Mouse (Mus musculus) kidney, embryonic 16.5 days (tissue): ENCODE data around the gene Rnaseh2a. TPM values are rescaled to one million over a fixed set of nuclear protein-coding genes. Genes with fewer than 3 reads are reported as not detected.

Experiments used
- ATAC-seq: fragments of 200-750 bp; cut with Nextera tagmentation; 2 replicates; pipeline ENCODE4 v1.8.0; 2017; ENCODE audit warnings: moderate TSS enrichment; ENCODE audit not compliant: low FRiP score, low TSS enrichment
- H3K27ac ChIP-seq: fragments of 300-500 bp; sonication (generic); 2 replicates; pipeline ENCODE4 v1.5.1; 2014; ENCODE audit warnings: low read length
- H3K27me3 ChIP-seq: fragments of 300-500 bp; sonication (generic); 2 replicates; pipeline ENCODE4 v1.6.1; 2014; ENCODE audit warnings: low read length, control low read depth, mixed read lengths; ENCODE audit not compliant: insufficient read depth
- H3K36me3 ChIP-seq: fragments of 300-500 bp; sonication (generic); 2 replicates; pipeline ENCODE4 v1.6.1; 2014; ENCODE audit warnings: low read length, control low read depth, mixed read lengths; ENCODE audit not compliant: insufficient read depth
- H3K4me1 ChIP-seq: fragments of 300-500 bp; sonication (generic); 2 replicates; pipeline ENCODE4 v1.6.1; 2014; ENCODE audit warnings: low read length, control low read depth, mixed read lengths; ENCODE audit not compliant: insufficient read depth
- H3K4me2 ChIP-seq: fragments of 300-500 bp; sonication (generic); replicated peaks from 2 replicates; pipeline ENCODE4 v1.6.1; 2014; ENCODE audit warnings: low read depth, low read length
- H3K4me3 ChIP-seq: fragments of 300-500 bp; sonication (generic); 2 replicates; pipeline ENCODE4 v1.5.1; 2014; ENCODE audit warnings: mild to moderate bottlenecking, low read length
- H3K9ac ChIP-seq: fragments of 300-500 bp; sonication (generic); replicated peaks from 2 replicates; pipeline ENCODE4 v1.6.1; 2014; ENCODE audit warnings: low read length
- H3K9me3 ChIP-seq: fragments of 300-500 bp; sonication (generic); 2 replicates; pipeline ENCODE4 v1.6.1; 2016; ENCODE audit warnings: low read length, control low read depth
- whole genome bisulfite sequencing: fragments of 180-500 bp; shearing (Covaris S2); extraction: QIAGEN DNeasy Blood & Tissue Kit; methylation state at CpG from one replicate; pipeline ENCODE4 v1.1.7; 2014; 5-methylcytosine and 5-hydroxymethylcytosine counted together
- polyA plus RNA-seq: library from polyadenylated mRNA; unstranded; fragments of >200 nt; fragmentation: Nextera tagmentation; extraction: Ambion mirVana; gene quantifications from 2 replicates; pipeline ENCODE4 v1.2.1, GENCODE M21; 2015

Gene Rnaseh2a
- polyA plus RNA-seq, 1 experiment from 2014 or later = 137 TPM

- Histone ChIP-seq H3K9ac (peak overlapping the region; percentile 75), H3K4me3 (peak overlapping the region; percentile 57), H3K27ac (peak overlapping the region; percentile 89), H3K27me3 (no peaks in the 10 kb centered on the region), H3K4me1 (peaks cover 37% of the 10 kb centered on the region), H3K36me3 (peaks cover 36% of the 10 kb centered on the region), H3K9me3 (no peaks in the 10 kb centered on the region), H3K4me2 (peak overlapping the region; percentile 82)
- no peak for ATAC-seq
- 5% methylated on average over 21 of the region's 21 CpGs for WGBS
Measured at GRCm38 (mm10) chr8:84970135-84970790, 696 bp upstream of the Rnaseh2a start.

- Histone ChIP-seq H3K9ac (peak overlapping the region; percentile 75), H3K4me1 (peaks cover 33% of the 10 kb centered on the region), H3K27ac (peak overlapping the region; percentile 89), H3K9me3 (no peaks in the 10 kb centered on the region), H3K27me3 (no peaks in the 10 kb centered on the region), H3K36me3 (peaks cover 25% of the 10 kb centered on the region), H3K4me2 (peak overlapping the region; percentile 82), H3K4me3 (peak overlapping the region; percentile 57)
- 9% methylated on average over 2 of the region's 2 CpGs for WGBS
- ATAC-seq = no peak
Measured at GRCm38 (mm10) chr8:84968650-84969049, 917 bp downstream of the Rnaseh2a start.

DNA sequence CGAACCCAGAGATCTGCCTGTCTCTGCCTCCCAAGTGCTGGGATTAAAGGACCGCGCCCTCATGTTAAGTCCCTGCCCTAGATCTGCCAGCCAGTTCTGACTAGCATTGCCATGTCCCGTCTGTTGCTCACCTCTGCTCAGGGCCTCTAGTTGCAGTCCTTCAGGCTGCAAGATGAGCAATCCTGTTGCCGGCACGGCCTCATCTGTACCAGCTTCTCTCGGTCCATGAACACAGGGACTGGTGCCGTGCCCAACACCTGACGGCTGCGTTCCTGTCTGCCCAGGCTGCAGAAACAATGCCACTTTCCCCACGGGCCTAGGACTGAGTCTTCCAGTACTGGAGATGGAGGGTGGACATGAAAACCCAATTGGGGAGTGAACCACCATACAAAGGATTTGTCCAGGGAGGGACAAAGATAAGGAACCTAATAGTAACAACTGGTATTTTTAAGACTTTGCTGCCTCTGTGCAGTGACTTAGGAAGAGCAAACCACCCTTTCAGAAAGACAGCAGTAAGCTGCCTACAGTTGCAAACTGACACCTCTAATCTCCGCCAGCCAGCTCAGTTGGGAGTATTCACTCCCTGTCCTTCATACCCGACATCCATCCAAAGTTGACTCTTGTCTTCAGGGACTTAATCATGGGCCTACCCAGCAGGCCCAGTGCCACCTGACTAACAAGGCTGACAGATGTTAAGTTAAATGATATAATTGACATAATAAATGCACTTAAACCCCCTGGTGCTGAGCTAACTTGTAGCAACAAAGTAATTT lies 1.8 kb downstream of the Rnaseh2a start:
- H3K4me1 ChIP-seq = peaks cover 33% of the 10 kb centered on the region
- H3K4me3 ChIP-seq = no peak overlapping the region
- no peak overlapping the region for H3K27ac ChIP-seq
- WGBS = 88% methylated on average over 13 of the region's 13 CpGs
- no peaks in the 10 kb centered on the region for H3K9me3 ChIP-seq
- no peak overlapping the region for H3K9ac ChIP-seq
- no peaks in the 10 kb centered on the region for H3K27me3 ChIP-seq
- H3K36me3 ChIP-seq = peaks cover 18% of the 10 kb centered on the region
- no peak overlapping the region for H3K4me2 ChIP-seq
- ATAC-seq = no peak

GRCm38 (mm10) chr8:84966603-84967002 lies 3.0 kb downstream of the Rnaseh2a start:
- Histone ChIP-seq H3K4me3 (no peak overlapping the region), H3K4me1 (peaks cover 33% of the 10 kb centered on the region), H3K27ac (peak overlapping the region; percentile 25; the same call in 1 of the 2 replicates), H3K9me3 (no peaks in the 10 kb centered on the region), H3K4me2 (no peak overlapping the region), H3K27me3 (no peaks in the 10 kb centered on the region), H3K9ac (no peak overlapping the region), H3K36me3 (peaks cover 9% of the 10 kb centered on the region)
- 39% methylated on average over 3 of the region's 3 CpGs for WGBS
- ATAC-seq = 0 out of 2 replicates have a peak, but pooled peaks have one; percentile 1

DNA sequence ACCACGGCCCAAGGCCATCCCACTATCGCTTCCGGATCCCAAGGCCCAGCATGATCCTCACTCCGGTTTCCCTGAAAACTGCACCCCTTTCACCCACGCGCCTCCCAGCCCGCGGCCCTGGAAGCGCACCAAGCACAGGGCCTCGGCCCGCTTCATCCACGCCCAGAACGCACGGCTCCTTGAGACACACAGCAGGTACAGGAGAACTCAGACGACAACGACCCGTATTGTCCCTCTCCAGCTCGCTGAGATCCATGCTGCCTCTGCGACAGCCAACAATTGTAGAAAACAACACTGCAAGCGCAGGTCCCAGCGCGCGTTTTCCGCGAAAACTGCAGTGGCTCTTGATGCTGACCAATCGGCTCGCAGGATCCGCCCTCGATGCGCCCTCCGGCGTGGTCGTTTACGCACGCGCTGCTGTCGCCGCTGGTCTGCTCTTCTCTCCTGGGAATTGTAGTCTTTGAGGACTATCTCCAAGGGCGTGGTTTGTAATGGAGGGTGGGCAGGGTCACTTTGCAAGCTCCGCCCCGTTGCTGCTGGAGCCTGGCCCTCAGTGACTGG lies 3.8 kb downstream of the Rnaseh2a start:
- under 1% methylated on average over 41 of the region's 41 CpGs for WGBS
- H3K4me2 ChIP-seq = peak overlapping the region; percentile 90
- no peaks in the 10 kb centered on the region for H3K27me3 ChIP-seq
- H3K4me3 ChIP-seq = peak overlapping the region; percentile 64
- H3K36me3 ChIP-seq = peaks cover 3% of the 10 kb centered on the region; the same call in 1 of the 2 replicates
- ATAC-seq = peak; percentile 89
- H3K9me3 ChIP-seq = no peaks in the 10 kb centered on the region
- H3K4me1 ChIP-seq = peaks cover 28% of the 10 kb centered on the region
- H3K9ac ChIP-seq = peak overlapping the region; percentile 70
- peak overlapping the region; percentile 67 for H3K27ac ChIP-seq

- peaks cover 9% of the 10 kb centered on the region; the same call in 1 of the 2 replicates for H3K36me3 ChIP-seq
- H3K4me1 ChIP-seq = peaks cover 22% of the 10 kb centered on the region
- H3K27ac ChIP-seq = no peak overlapping the region
- H3K27me3 ChIP-seq = no peaks in the 10 kb centered on the region
- no peak for ATAC-seq
- no peak overlapping the region for H3K9ac ChIP-seq
- H3K4me3 ChIP-seq = no peak overlapping the region
- WGBS = 89% methylated on average over 4 of the region's 4 CpGs
- H3K4me2 ChIP-seq = no peak overlapping the region
- no peaks in the 10 kb centered on the region for H3K9me3 ChIP-seq
Measured at GRCm38 (mm10) chr8:84963952-84964351, 5.6 kb downstream of the Rnaseh2a start.

DNA sequence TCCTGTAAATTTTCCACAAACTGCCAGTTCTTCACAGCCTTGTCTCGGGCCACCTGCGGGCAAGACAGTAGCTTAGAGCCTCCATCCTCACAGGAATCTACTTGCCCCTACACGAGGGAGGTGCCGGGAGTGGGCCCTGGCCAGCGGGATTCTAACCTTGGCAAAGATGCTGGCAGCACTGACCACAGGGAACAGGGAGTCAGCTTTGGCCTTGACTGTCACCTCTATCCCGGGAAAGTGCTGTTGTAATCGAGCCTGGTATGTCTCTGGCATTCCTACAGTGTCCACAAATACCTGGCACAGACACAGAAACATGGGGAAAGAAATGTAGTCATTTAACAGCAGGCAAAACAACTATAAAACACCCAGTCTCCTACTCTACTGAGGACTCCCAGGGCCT lies 9.8 kb downstream of the Rnaseh2a start:
- Histone ChIP-seq H3K27me3 (no peaks in the 10 kb centered on the region), H3K4me1 (peaks cover under 1% of the 10 kb centered on the region), H3K36me3 (peaks cover 23% of the 10 kb centered on the region; the same call in 1 of the 2 replicates), H3K9me3 (no peaks in the 10 kb centered on the region), H3K4me3 (no peak overlapping the region), H3K4me2 (no peak overlapping the region), H3K27ac (no peak overlapping the region), H3K9ac (no peak overlapping the region)
- 89% methylated on average over 7 of the region's 7 CpGs for WGBS
- ATAC-seq = no peak

GRCm38 (mm10) chr8:84956768-84957167 lies 12.8 kb downstream of the Rnaseh2a start:
- Histone ChIP-seq H3K36me3 (peaks cover 23% of the 10 kb centered on the region; the same call in 1 of the 2 replicates), H3K4me2 (no peak overlapping the region), H3K9ac (no peak overlapping the region), H3K4me1 (no peaks in the 10 kb centered on the region), H3K9me3 (no peaks in the 10 kb centered on the region), H3K4me3 (no peak overlapping the region), H3K27ac (no peak overlapping the region), H3K27me3 (peaks cover 9% of the 10 kb centered on the region; the same call in 1 of the 2 replicates)
- ATAC-seq = no peak
- 51% methylated on average over 2 of the region's 2 CpGs for WGBS

GRCm38 (mm10) chr8:84952612-84953255 lies 16.8 kb downstream of the Rnaseh2a start:
- Histone ChIP-seq H3K4me3 (no peak overlapping the region), H3K36me3 (peaks cover 5% of the 10 kb centered on the region; the same call in 1 of the 2 replicates), H3K4me2 (0 out of 2 replicates have a peak overlapping the region, but pooled peaks have one; percentile 4), H3K9ac (no peak overlapping the region), H3K27ac (no peak overlapping the region), H3K9me3 (no peaks in the 10 kb centered on the region), H3K4me1 (no peaks in the 10 kb centered on the region), H3K27me3 (peaks cover 34% of the 10 kb centered on the region)
- ATAC-seq = 0 out of 2 replicates have a peak, but pooled peaks have one; percentile 50
- WGBS = 10% methylated on average over 18 of the region's 18 CpGs
